Mouse (Mus musculus) G1E (cell line): ENCODE data around the gene Sec22b.

ENCODE experiments used
- CTCF ChIP-seq: IDR thresholded peaks from 2 replicates; pipeline ENCODE4 v1.5.1; 2012; ENCODE audit warnings: low read depth, low read length, inconsistent platforms, mixed read lengths
- GATA1 ChIP-seq: IDR thresholded peaks from 2 replicates; pipeline ENCODE4 v1.6.1; 2012; ENCODE audit warnings: borderline replicate concordance, low read length, inconsistent platforms, mixed read lengths
- GATA2 ChIP-seq: IDR thresholded peaks from 2 replicates; pipeline ENCODE4 v1.6.1; 2012; ENCODE audit warnings: low read depth, low read length, inconsistent platforms, borderline replicate concordance
- POLR2AphosphoS5 ChIP-seq: IDR thresholded peaks from 2 replicates; pipeline ENCODE4 v1.6.1; 2012; ENCODE audit warnings: low read depth, low read length, inconsistent platforms; ENCODE audit not compliant: insufficient replicate concordance
- TAL1 ChIP-seq: conservative IDR thresholded peaks from 2 replicates; pipeline ENCODE4 v1.6.1; 2012; ENCODE audit warnings: low read depth, low read length, inconsistent platforms, mixed read lengths

GRCm38 (mm10) chr3:97938814-97939526, 38.0 kb downstream of the Sec22b start:
- no peak for TF ChIP-seq CTCF
- TF ChIP-seq POLR2AphosphoS5 = no peak
- TF ChIP-seq GATA1 = no peak
- no peak for TF ChIP-seq TAL1
- no peak for TF ChIP-seq GATA2
